Mouse (Mus musculus): ENCODE results near the gene Lhb.

The Lhb gene

GRCm38 (mm10) chr7:45413864-45414739, 6.5 kb upstream of the Lhb start:
- peak; percentile 57 for DNase-seq (ENCODE audit: low spot score)

- no peak for DNase-seq (ENCODE audit: low spot score)
Measured at GRCm38 (mm10) chr7:45414740-45415224, 5.8 kb upstream of the Lhb start.

GRCm38 (mm10) chr7:45415636-45416035, 5.0 kb upstream of the Lhb start:
- DNase-seq (ENCODE audit: low spot score): no peak

- no peak for DNase-seq (ENCODE audit: low spot score)
Measured at GRCm38 (mm10) chr7:45417962-45418492, 2.6 kb upstream of the Lhb start.

GRCm38 (mm10) chr7:45419859-45420614, 583 bp upstream of the Lhb start:
- DNase-seq (ENCODE audit: low spot score): no peak

GRCm38 (mm10) chr7:45421194-45421593, 574 bp downstream of the Lhb start:
- DNase-seq (ENCODE audit: low spot score): no peak

- DNase-seq (ENCODE audit: low spot score): no peak
Measured at GRCm38 (mm10) chr7:45426556-45426955, 5.9 kb downstream of the Lhb start.

- DNase-seq (ENCODE audit: low spot score): no peak
Measured at GRCm38 (mm10) chr7:45433835-45434202, 13.2 kb downstream of the Lhb start.

- peak; percentile 99 for DNase-seq (ENCODE audit: low spot score)
Measured at GRCm38 (mm10) chr7:45434203-45435015, 13.8 kb downstream of the Lhb start, which contains the start of gene Gys1. Gene Gys1, plus strand, starts transcription at chr7:45434844.

- no peak for DNase-seq (ENCODE audit: low spot score)
Measured at GRCm38 (mm10) chr7:45435038-45435437, 14.4 kb downstream of the Lhb start.

- no peak for DNase-seq (ENCODE audit: low spot score)
Measured at GRCm38 (mm10) chr7:45436444-45436843, 15.8 kb downstream of the Lhb start.

- DNase-seq (ENCODE audit: low spot score): no peak
Measured at GRCm38 (mm10) chr7:45437046-45437445, 16.4 kb downstream of the Lhb start.

- DNase-seq (ENCODE audit: low spot score): no peak
Measured at GRCm38 (mm10) chr7:45437521-45438276, 17.1 kb downstream of the Lhb start, which contains the start of gene Ruvbl2. Gene Ruvbl2, minus strand, starts transcription at chr7:45438096.

- DNase-seq (ENCODE audit: low spot score): no peak
Measured at GRCm38 (mm10) chr7:45443526-45444420, 23.2 kb downstream of the Lhb start.

GRCm38 (mm10) chr7:45446589-45446988, 26.0 kb downstream of the Lhb start:
- DNase-seq (ENCODE audit: low spot score): no peak

- DNase-seq (ENCODE audit: low spot score): no peak
Measured at GRCm38 (mm10) chr7:45447325-45447990, 26.8 kb downstream of the Lhb start.

- DNase-seq (ENCODE audit: low spot score): no peak
Measured at GRCm38 (mm10) chr7:45449974-45450373, 29.4 kb downstream of the Lhb start.

GRCm38 (mm10) chr7:45451344-45451982, 30.8 kb downstream of the Lhb start:
- peak; percentile 82 for DNase-seq (ENCODE audit: low spot score)

GRCm38 (mm10) chr7:45454971-45455370, 34.4 kb downstream of the Lhb start:
- DNase-seq (ENCODE audit: low spot score): no peak

Data from urinary bladder, postnatal 25 days (tissue).